Mouse (Mus musculus): ENCODE data around the gene Madcam1. TPM values are rescaled to one million over a fixed set of nuclear protein-coding genes. Genes with fewer than 3 reads are reported as not detected.

Gene Madcam1
- polyA plus RNA-seq, 1 experiment from 2014 or later, result 2.0 TPM

DNA sequence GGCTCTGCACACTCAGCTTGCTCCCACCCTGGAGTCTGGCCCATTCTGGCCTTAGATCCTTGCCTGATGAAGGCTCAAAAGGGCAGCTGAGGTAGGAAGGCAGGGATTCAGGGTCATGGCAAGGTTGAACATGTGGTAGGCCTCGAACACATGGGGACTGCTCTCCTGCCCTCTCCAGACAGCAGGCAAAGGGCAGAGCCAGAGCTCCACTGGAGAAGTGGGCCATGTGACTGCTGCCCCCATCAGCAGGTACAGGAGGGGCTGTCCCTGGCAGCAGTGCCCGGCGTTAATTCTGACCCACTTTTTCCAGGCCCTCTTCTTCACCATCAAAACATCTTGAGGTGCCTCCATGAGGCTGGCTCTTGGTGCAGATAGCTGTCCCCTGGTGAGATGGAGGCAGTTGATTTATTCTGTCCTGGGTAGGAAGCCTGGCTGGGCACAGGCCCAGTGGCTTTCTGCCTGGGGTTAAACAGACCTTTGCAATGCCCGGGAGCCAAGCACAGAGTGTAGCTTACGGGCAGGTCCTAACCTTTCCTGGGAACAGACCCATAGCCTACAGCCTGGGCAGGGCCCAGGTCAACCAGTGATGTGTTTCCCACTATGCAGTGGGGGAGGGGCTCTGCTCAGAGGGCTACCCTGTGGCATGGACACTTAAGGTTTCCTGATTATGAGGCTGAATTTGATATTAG, 42.2 kb downstream of the Madcam1 start:
- no peak for ATAC-seq (ENCODE audit: low FRiP score, low read depth)
- Histone ChIP-seq H3K4me2 (replicated peaks) (peak overlapping the region; percentile 95), H3K4me1 (peaks cover 31% of the 10 kb centered on the region), H3K27me3 (replicated peaks) (no peaks in the 10 kb centered on the region), H3K27ac (no peak overlapping the region), H3K4me3 (peak overlapping the region; percentile 65), H3K36me3 (peaks cover 32% of the 10 kb centered on the region), H3K9me3 (no peaks in the 10 kb centered on the region), H3K9ac (peak overlapping the region; percentile 80; the same call in 1 of the 2 replicates)
- 86% methylated on average over 5 of the region's 5 CpGs for WGBS

- no peak overlapping the region for H3K27ac ChIP-seq
- H3K4me3 ChIP-seq, result no peak overlapping the region
- ATAC-seq (ENCODE audit: low FRiP score, low read depth), result no peak
- no peaks in the 10 kb centered on the region for H3K9me3 ChIP-seq
- peaks cover 38% of the 10 kb centered on the region for H3K36me3 ChIP-seq
- H3K9ac ChIP-seq, result no peak overlapping the region
- WGBS, result 84% methylated on average over 1 of the region's 1 CpGs
- H3K27me3 ChIP-seq (replicated peaks), result no peaks in the 10 kb centered on the region
- H3K4me1 ChIP-seq, result peaks cover 31% of the 10 kb centered on the region
- peak overlapping the region; percentile 95 for H3K4me2 ChIP-seq (replicated peaks)
These were observed 42.8 kb downstream of the Madcam1 start for GRCm38 (mm10) chr10:79707162-79707561.

DNA sequence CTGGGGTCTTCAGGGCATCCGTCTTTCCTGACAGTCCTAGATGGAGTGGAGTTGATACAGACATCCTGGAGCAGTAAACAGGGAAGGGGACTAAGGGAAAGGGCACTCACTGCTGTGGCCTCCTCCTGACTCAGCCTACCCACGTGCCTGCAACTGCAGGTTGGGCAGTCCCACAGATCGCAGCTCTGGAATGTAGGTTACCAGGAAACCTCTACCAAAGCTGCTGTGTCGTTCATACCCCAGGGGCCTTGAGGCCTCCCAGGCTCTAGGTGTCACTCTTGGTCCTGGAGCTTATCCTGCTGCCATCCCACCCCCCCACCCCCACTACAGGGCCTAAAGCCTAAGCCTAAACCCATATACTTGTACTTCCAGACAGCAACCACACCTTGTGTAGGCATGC, 43.4 kb downstream of the Madcam1 start:
- Histone ChIP-seq H3K36me3 (peaks cover 38% of the 10 kb centered on the region), H3K9ac (no peak overlapping the region)

GRCm38 (mm10) chr10:79708668-79709067, 44.3 kb downstream of the Madcam1 start:
- ATAC-seq (ENCODE audit: low FRiP score, low read depth), result no peak
- no peak overlapping the region for H3K4me2 ChIP-seq (replicated peaks)
- 0 out of 2 replicates have a peak, but pooled peaks cover under 1% of the 10 kb centered on the region for H3K27me3 ChIP-seq (replicated peaks)
- WGBS, result 91% methylated on average over 21 of the region's 21 CpGs
- H3K36me3 ChIP-seq, result peaks cover 38% of the 10 kb centered on the region
- H3K27ac ChIP-seq, result no peak overlapping the region
- H3K4me3 ChIP-seq, result no peak overlapping the region
- H3K9ac ChIP-seq, result no peak overlapping the region
- no peaks in the 10 kb centered on the region for H3K9me3 ChIP-seq
- peaks cover 31% of the 10 kb centered on the region for H3K4me1 ChIP-seq

More for the DNA sequence above, 43.4 kb downstream of the Madcam1 start:
- Histone ChIP-seq H3K4me1 (peaks cover 31% of the 10 kb centered on the region), H3K4me3 (no peak overlapping the region), H3K27me3 (replicated peaks) (no peaks in the 10 kb centered on the region), H3K9me3 (no peaks in the 10 kb centered on the region), H3K27ac (no peak overlapping the region), H3K4me2 (replicated peaks) (no peak overlapping the region)
- no peak for ATAC-seq (ENCODE audit: low FRiP score, low read depth)
- 72% methylated on average over 4 of the region's 4 CpGs for WGBS

- Histone ChIP-seq H3K27ac (no peak overlapping the region), H3K4me1 (peaks cover 31% of the 10 kb centered on the region)
- WGBS, result 85% methylated on average over 7 of the region's 7 CpGs
These were observed 44.9 kb downstream of the Madcam1 start for GRCm38 (mm10) chr10:79709307-79709706.

GRCm38 (mm10) chr10:79712029-79712428, 47.7 kb downstream of the Madcam1 start:
- peaks cover 19% of the 10 kb centered on the region for H3K4me1 ChIP-seq
- no peak overlapping the region for H3K9ac ChIP-seq
- H3K9me3 ChIP-seq, result no peaks in the 10 kb centered on the region
- no peak overlapping the region for H3K27ac ChIP-seq
- ATAC-seq (ENCODE audit: low FRiP score, low read depth), result 0 out of 2 replicates have a peak, but pooled peaks have one; percentile 7
- no peak overlapping the region for H3K4me2 ChIP-seq (replicated peaks)
- H3K4me3 ChIP-seq, result no peak overlapping the region
- WGBS, result 84% methylated on average over 1 of the region's 1 CpGs
- peaks cover 28% of the 10 kb centered on the region for H3K27me3 ChIP-seq (replicated peaks)
- peaks cover 38% of the 10 kb centered on the region for H3K36me3 ChIP-seq

More at GRCm38 (mm10) chr10:79709307-79709706, 44.9 kb downstream of the Madcam1 start:
- peaks cover 38% of the 10 kb centered on the region for H3K36me3 ChIP-seq
- no peak for ATAC-seq (ENCODE audit: low FRiP score, low read depth)
- no peak overlapping the region for H3K4me2 ChIP-seq (replicated peaks)
- H3K9ac ChIP-seq, result no peak overlapping the region
- H3K4me3 ChIP-seq, result no peak overlapping the region
- 0 out of 2 replicates have a peak, but pooled peaks cover 2% of the 10 kb centered on the region for H3K27me3 ChIP-seq (replicated peaks)
- no peaks in the 10 kb centered on the region for H3K9me3 ChIP-seq

- 14% methylated on average over 5 of the region's 6 CpGs for WGBS
- Histone ChIP-seq H3K4me2 (replicated peaks) (no peak overlapping the region), H3K4me1 (peaks cover 23% of the 10 kb centered on the region), H3K4me3 (no peak overlapping the region), H3K9ac (no peak overlapping the region), H3K36me3 (peaks cover 38% of the 10 kb centered on the region), H3K27ac (no peak overlapping the region), H3K27me3 (replicated peaks) (peaks cover 34% of the 10 kb centered on the region), H3K9me3 (no peaks in the 10 kb centered on the region)
- peak; percentile 28; the same call in 1 of the 2 replicates for ATAC-seq (ENCODE audit: low FRiP score, low read depth)
These were observed 48.3 kb downstream of the Madcam1 start for GRCm38 (mm10) chr10:79712499-79713126.

DNA sequence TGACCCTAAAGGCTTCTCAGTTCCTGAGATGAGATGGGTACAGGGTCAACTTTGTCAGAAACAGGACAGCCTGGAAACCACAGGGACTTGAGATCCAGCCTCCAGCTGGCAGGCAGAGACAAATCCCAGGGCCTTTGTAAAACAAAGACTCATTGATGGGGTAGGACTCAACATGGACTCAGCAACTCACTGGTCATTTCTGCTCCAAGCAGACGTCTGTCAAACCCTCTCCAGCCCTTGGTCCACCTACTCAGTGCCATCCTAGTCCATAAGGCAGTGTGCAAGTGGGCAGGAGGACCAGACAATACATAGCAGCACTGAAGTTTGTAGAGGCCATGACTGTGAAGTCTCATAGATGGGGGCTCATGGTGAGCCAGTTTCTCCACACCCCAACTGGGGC, 48.8 kb downstream of the Madcam1 start:
- no peak overlapping the region for H3K4me3 ChIP-seq
- peaks cover 25% of the 10 kb centered on the region for H3K4me1 ChIP-seq
- no peaks in the 10 kb centered on the region for H3K9me3 ChIP-seq
- H3K27ac ChIP-seq, result no peak overlapping the region
- peaks cover 38% of the 10 kb centered on the region for H3K36me3 ChIP-seq
- no peak for ATAC-seq (ENCODE audit: low FRiP score, low read depth)
- H3K9ac ChIP-seq, result no peak overlapping the region
- H3K27me3 ChIP-seq (replicated peaks), result peaks cover 39% of the 10 kb centered on the region
- WGBS, result 45% methylated on average over 1 of the region's 1 CpGs
- H3K4me2 ChIP-seq (replicated peaks), result no peak overlapping the region

- whole genome bisulfite sequencing, result 60% methylated on average over 4 of the region's 4 CpGs
- Histone ChIP-seq H3K36me3 (peaks cover 22% of the 10 kb centered on the region), H3K27ac (no peak overlapping the region), H3K9ac (no peak overlapping the region), H3K9me3 (no peaks in the 10 kb centered on the region), H3K4me2 (replicated peaks) (no peak overlapping the region), H3K4me1 (peaks cover 21% of the 10 kb centered on the region), H3K27me3 (replicated peaks) (peaks cover 53% of the 10 kb centered on the region), H3K4me3 (no peak overlapping the region)
- ATAC-seq (ENCODE audit: low FRiP score, low read depth), result no peak
These were observed 50.6 kb downstream of the Madcam1 start for GRCm38 (mm10) chr10:79714996-79715395.

- Histone ChIP-seq H3K36me3 (peaks cover 8% of the 10 kb centered on the region), H3K9me3 (no peaks in the 10 kb centered on the region), H3K4me1 (peaks cover 21% of the 10 kb centered on the region), H3K27ac (no peak within 1 kb of the TSS), H3K4me3 (peak within 1 kb of the TSS; percentile 56), H3K9ac (peak within 1 kb of the TSS; percentile 65), H3K27me3 (replicated peaks) (peaks cover 58% of the 10 kb centered on the region), H3K4me2 (replicated peaks) (peak within 1 kb of the TSS; percentile 96)
- WGBS, result 1% methylated on average over 83 of the region's 91 CpGs
- ATAC-seq (ENCODE audit: low FRiP score, low read depth), result peak; percentile 36; the same call in 1 of the 2 replicates
These were observed 52.1 kb downstream of the Madcam1 start, which contains the start of gene Hcn2 for GRCm38 (mm10) chr10:79716254-79716987. Hcn2 (plus strand) TSS chr10:79716634.

DNA sequence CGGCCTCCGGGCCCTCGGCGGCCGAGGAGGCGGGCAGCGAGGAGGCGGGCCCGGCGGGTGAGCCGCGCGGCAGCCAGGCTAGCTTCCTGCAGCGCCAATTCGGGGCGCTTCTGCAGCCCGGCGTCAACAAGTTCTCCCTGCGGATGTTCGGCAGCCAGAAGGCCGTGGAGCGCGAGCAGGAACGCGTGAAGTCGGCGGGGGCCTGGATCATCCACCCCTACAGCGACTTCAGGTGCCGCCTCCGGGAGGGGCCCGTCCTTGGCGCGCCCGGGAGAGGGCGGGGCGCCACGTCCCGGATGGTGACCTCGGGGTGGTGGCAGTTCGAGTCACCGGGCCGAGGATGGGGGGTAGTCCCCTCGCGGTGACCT, 52.6 kb downstream of the Madcam1 start:
- WGBS, result under 1% methylated on average over 44 of the region's 44 CpGs
- peak overlapping the region; percentile 65 for H3K9ac ChIP-seq
- H3K27me3 ChIP-seq (replicated peaks), result peaks cover 58% of the 10 kb centered on the region
- H3K4me1 ChIP-seq, result peaks cover 21% of the 10 kb centered on the region
- H3K36me3 ChIP-seq, result peaks cover 2% of the 10 kb centered on the region; the same call in 1 of the 2 replicates
- peak overlapping the region; percentile 56 for H3K4me3 ChIP-seq
- H3K27ac ChIP-seq, result no peak overlapping the region
- ATAC-seq (ENCODE audit: low FRiP score, low read depth), result no peak
- H3K4me2 ChIP-seq (replicated peaks), result peak overlapping the region; percentile 96
- H3K9me3 ChIP-seq, result no peaks in the 10 kb centered on the region
